Mouse (Mus musculus): ENCODE data around the gene Fam83c.

GRCm38 (mm10) chr2:155819449-155820251 lies 15.0 kb downstream of the Fam83c start:
- TF ChIP-seq CTCF (IDR thresholded peaks at IDR 0.05; ENCODE audit: insufficient read depth, low read depth, low read length) (no peak), POLR2A (IDR thresholded peaks at IDR 0.05; ENCODE audit: insufficient read depth, low read depth, low read length) (no peak)

Measured in olfactory bulb, adult 2 months (tissue).